Mouse (Mus musculus) midbrain, embryonic 16.5 days (tissue): ENCODE data around the gene Dmbx1. TPM values are rescaled to one million over a fixed set of nuclear protein-coding genes. Genes with fewer than 3 reads are reported as not detected.

ENCODE experiments used
- ATAC-seq: fragments of 200-750 bp; cut with Nextera tagmentation; 2 replicates; pipeline ENCODE4 v1.8.0; 2017; ENCODE audit warnings: moderate TSS enrichment
- H3K27ac ChIP-seq: fragments of 300-500 bp; sonication (generic); 2 replicates; pipeline ENCODE4 v1.5.1; 2014; ENCODE audit warnings: mild to moderate bottlenecking, low read length, mixed read lengths
- H3K27me3 ChIP-seq: fragments of 300-500 bp; sonication (generic); 2 replicates; pipeline ENCODE4 v1.6.1; 2014; ENCODE audit warnings: low read depth, low read length, mixed read lengths; ENCODE audit not compliant: control insufficient read depth, insufficient read depth
- H3K36me3 ChIP-seq: fragments of 300-500 bp; sonication (generic); 2 replicates; pipeline ENCODE4 v1.6.1; 2014; ENCODE audit warnings: mild to moderate bottlenecking, low read length, moderate library complexity, mixed read lengths; ENCODE audit not compliant: control insufficient read depth, insufficient read depth
- H3K4me1 ChIP-seq: fragments of 300-500 bp; sonication (generic); 2 replicates; pipeline ENCODE4 v1.6.1; 2014; ENCODE audit warnings: mild to moderate bottlenecking, low read length, mixed read lengths; ENCODE audit not compliant: control insufficient read depth, insufficient read depth
- H3K4me2 ChIP-seq: fragments of 300-500 bp; sonication (generic); 2 replicates; pipeline ENCODE4 v1.6.1; 2014; ENCODE audit warnings: mild to moderate bottlenecking, low read length, mixed read lengths
- H3K4me3 ChIP-seq: fragments of 300-500 bp; sonication (generic); 2 replicates; pipeline ENCODE4 v1.5.1; 2014; ENCODE audit warnings: low read depth, mild to moderate bottlenecking, low read length, moderate library complexity, mixed read lengths
- H3K9ac ChIP-seq: fragments of 300-500 bp; sonication (generic); 2 replicates; pipeline ENCODE4 v1.6.1; 2014; ENCODE audit warnings: low read depth, low read length, mixed read lengths
- H3K9me3 ChIP-seq: fragments of 300-500 bp; sonication (generic); replicated peaks from 2 replicates; pipeline ENCODE4 v1.6.1; 2014; ENCODE audit warnings: mild to moderate bottlenecking, low read length, mixed read lengths; ENCODE audit not compliant: control insufficient read depth, poor library complexity, severe bottlenecking
- WGBS: fragments of 180-500 bp; shearing (Covaris S2); extraction: QIAGEN DNeasy Blood & Tissue Kit; methylation state at CpG from one replicate; pipeline ENCODE4 v1.1.7; 2014; 5-methylcytosine and 5-hydroxymethylcytosine counted together
- polyA plus RNA-seq: library from polyadenylated mRNA; unstranded; fragments of >200 nt; fragmentation: Nextera tagmentation; extraction: Ambion mirVana; gene quantifications from 2 replicates; pipeline ENCODE4 v1.2.1, GENCODE M21; 2015

Gene Dmbx1
- polyA plus RNA-seq, 1 experiment from 2014 or later, result 12.0 TPM

DNA sequence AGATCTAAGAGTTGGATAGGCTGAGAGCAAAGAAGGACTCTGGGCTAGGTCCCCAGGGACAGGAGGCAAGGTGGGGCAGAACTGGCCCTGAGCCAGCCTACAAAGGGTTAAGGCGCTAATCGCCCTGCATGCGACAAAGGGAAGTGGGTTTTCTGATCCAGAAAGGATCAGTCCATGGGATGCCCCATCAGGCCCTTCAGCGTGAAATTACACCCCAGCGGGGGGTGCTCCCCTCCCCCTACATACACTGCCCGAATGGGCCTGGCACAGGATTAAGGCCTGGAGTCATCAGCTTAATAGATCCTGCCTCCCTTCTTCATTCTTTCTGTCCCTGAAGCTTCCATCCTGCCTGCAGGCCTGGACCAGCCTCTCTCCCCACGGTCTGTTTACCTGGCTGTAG is 34.0 kb downstream of the Dmbx1 start:
- H3K9me3 ChIP-seq, result no peaks in the 10 kb centered on the region
- H3K27me3 ChIP-seq, result peaks cover 35% of the 10 kb centered on the region
- H3K4me2 ChIP-seq, result no peak overlapping the region
- H3K36me3 ChIP-seq, result no peaks in the 10 kb centered on the region
- no peak overlapping the region for H3K27ac ChIP-seq
- 2% methylated on average over 7 of the region's 7 CpGs for WGBS
- no peaks in the 10 kb centered on the region; the same call in 1 of the 2 replicates for H3K4me1 ChIP-seq
- no peak overlapping the region for H3K9ac ChIP-seq
- no peak for ATAC-seq
- H3K4me3 ChIP-seq, result no peak overlapping the region

DNA sequence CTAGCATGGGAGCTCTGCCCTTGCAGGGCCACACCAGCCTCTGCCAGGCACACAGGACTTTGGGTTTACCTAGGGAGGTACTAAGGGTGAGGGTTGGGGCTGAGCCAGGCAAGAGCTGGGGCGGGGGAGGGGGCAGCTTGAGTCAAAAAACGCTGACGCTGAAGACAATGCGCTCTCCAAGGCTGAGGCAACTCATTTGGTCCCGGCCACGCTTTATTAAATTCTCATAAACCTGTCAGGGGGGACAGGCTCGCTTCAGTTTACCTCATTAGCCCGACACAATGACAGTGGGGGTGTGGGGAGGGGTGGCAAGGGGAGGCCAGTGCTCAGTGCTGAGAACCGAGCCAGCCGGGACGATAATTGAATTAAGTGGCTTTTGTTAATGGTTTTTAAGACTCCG is 35.4 kb downstream of the Dmbx1 start:
- ATAC-seq, result no peak
- H3K9ac ChIP-seq, result no peak overlapping the region
- H3K36me3 ChIP-seq, result no peaks in the 10 kb centered on the region
- H3K4me3 ChIP-seq, result no peak overlapping the region
- no peaks in the 10 kb centered on the region for H3K9me3 ChIP-seq
- H3K27me3 ChIP-seq, result peaks cover 45% of the 10 kb centered on the region
- no peak overlapping the region for H3K4me2 ChIP-seq
- no peak overlapping the region for H3K27ac ChIP-seq
- no peaks in the 10 kb centered on the region; the same call in 1 of the 2 replicates for H3K4me1 ChIP-seq
- 6% methylated on average over 12 of the region's 12 CpGs for WGBS

DNA sequence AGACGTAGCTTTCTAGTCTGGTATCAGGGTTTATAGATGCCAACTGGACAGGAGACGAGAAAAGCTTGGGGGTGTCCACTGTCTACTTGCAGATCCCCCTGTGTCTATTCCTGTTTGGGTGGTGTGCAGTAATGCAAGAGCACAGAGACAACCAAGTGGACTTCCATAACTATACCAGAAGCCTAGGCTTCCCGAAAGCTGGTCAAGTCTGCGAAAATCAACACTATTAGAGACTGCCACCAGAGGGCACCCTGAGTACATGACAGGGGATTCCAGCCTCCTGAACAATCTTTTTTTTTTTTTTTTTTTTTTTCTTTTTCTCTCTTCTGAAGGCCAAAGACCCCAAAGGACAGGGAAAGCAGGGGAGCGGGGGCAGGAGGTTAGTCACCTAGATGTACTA is 36.9 kb downstream of the Dmbx1 start:
- ATAC-seq, result no peak
- peaks cover 53% of the 10 kb centered on the region for H3K27me3 ChIP-seq
- WGBS, result 20% methylated on average over 5 of the region's 5 CpGs
- H3K27ac ChIP-seq, result no peak overlapping the region
- H3K9me3 ChIP-seq, result no peaks in the 10 kb centered on the region
- no peak overlapping the region for H3K4me2 ChIP-seq
- H3K9ac ChIP-seq, result no peak overlapping the region
- no peaks in the 10 kb centered on the region; the same call in 1 of the 2 replicates for H3K4me1 ChIP-seq
- H3K4me3 ChIP-seq, result no peak overlapping the region
- no peaks in the 10 kb centered on the region for H3K36me3 ChIP-seq

DNA sequence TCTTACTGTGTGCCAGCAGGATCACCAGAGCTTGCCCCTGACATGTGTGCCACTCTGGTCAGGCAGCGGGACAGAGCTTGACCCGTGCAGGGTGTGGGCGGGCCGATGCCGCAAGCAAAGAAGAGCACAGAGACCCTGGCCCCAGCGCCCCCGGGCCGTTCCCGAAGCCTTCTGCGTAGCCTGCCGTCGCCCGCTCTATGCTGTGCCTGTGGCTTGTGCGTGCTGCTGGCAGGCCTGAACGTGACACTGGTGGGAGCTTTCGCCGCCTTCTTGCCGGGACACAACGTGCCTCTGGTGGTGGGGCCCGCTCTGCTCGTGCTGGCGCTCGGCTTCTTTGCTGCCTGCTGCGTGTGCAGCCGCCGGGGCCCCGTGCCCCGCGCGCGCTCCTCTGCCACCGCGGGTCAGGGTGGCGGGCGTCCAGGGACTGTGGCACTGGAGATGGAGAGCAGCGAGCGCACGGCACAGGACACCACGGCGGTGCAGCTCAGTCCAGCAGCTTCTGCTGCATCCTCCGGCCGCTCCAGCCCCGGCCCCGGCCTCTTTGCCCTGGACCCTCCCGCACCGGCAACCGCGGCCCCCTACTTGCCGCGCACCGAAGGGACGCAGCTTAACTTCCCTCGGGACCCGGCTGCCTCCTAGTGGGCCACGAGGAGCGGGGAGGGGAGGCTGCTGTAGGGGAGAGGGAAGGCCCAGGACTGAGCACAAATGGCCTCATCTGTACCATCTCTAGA is 41.7 kb downstream of the Dmbx1 start:
- Histone ChIP-seq H3K4me2 (peak overlapping the region; percentile 88), H3K27ac (no peak overlapping the region), H3K4me1 (no peaks in the 10 kb centered on the region), H3K27me3 (peaks cover 42% of the 10 kb centered on the region), H3K36me3 (no peaks in the 10 kb centered on the region), H3K9me3 (no peaks in the 10 kb centered on the region), H3K9ac (peak overlapping the region; percentile 60), H3K4me3 (peak overlapping the region; percentile 41)
- ATAC-seq, result peak; percentile 61
- under 1% methylated on average over 56 of the region's 56 CpGs for WGBS

DNA sequence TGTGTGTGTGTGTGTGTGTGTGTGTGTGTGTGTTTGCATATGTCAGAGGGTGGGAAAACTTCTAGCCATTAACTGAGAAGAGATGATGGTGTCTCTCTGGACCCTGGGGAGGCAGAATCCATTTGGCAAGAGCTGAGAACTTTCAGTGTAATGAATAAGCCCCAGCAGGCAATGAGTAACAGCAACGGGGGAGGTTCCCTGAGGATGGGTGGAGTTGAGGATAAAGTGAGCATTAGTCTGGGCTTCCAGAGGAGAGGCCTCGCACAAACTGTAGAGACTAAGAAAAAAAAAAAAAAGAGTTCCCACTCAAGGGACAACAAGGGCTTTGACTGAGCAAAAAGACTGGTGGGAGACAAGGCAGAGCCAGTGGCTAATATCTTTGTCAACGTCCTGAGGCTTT is 45.4 kb downstream of the Dmbx1 start:
- Histone ChIP-seq H3K4me3 (no peak overlapping the region), H3K4me2 (no peak overlapping the region), H3K9ac (no peak overlapping the region), H3K36me3 (no peaks in the 10 kb centered on the region), H3K27ac (no peak overlapping the region), H3K9me3 (no peaks in the 10 kb centered on the region), H3K27me3 (peaks cover 45% of the 10 kb centered on the region), H3K4me1 (peaks cover 6% of the 10 kb centered on the region; the same call in 1 of the 2 replicates)
- ATAC-seq, result no peak
- 8% methylated on average over 3 of the region's 3 CpGs for WGBS

DNA sequence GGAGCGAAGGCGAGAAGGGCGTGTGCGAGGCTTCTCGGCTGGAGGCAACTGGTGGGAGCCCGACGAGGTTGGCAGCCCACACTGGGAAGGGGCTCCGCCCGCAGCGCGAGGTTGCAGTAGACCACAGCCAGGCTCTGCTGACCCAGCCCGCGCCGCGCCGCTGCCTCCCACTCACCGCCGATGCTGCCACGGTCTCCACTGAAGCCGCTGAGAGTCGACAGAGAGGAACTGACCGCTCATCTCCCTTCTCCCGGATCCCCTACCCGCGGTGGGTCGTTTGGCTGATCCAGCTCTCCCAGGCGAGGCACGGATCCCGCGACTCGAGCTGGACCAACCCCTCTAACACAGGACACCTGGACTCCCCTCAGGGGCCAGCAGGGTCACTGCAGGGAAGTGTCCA is 49.2 kb downstream of the Dmbx1 start, which contains the start of gene 6430628N08Rik:
TSS of gene 6430628N08Rik (plus strand) at position 113 of the 400 bp plus-strand sequence.
- peaks cover 24% of the 10 kb centered on the region for H3K27me3 ChIP-seq
- peak; percentile 20; the same call in 1 of the 2 replicates for ATAC-seq
- H3K36me3 ChIP-seq, result no peaks in the 10 kb centered on the region
- H3K4me1 ChIP-seq, result peaks cover 9% of the 10 kb centered on the region
- peak within 1 kb of the TSS; percentile 65 for H3K4me2 ChIP-seq
- H3K27ac ChIP-seq, result no peak within 1 kb of the TSS
- no peaks in the 10 kb centered on the region for H3K9me3 ChIP-seq
- 1% methylated on average over 31 of the region's 31 CpGs for WGBS
- H3K9ac ChIP-seq, result peak within 1 kb of the TSS; percentile 54
- peak within 1 kb of the TSS; percentile 35 for H3K4me3 ChIP-seq

DNA sequence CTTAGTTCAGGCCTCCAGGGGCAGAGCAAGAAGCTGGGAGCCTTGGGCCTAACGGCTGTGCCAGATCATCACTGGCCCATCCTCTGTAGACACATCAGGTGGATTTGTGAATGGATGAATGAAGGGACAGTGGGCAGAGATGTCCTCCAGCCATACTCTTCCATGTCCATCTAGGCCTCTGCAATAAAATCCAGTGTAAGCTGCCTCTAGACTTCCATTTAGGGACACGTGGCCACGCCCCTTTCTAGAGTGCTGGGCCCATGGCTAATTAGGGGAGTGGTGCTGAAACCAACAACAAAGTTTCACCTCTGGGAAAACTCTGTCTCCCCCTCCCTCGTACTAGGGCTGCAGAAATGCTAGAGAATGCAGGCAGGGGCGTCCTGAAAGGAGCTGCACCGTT is 49.7 kb downstream of the Dmbx1 start:
- H3K27me3 ChIP-seq, result peaks cover 24% of the 10 kb centered on the region
- no peak for ATAC-seq

DNA sequence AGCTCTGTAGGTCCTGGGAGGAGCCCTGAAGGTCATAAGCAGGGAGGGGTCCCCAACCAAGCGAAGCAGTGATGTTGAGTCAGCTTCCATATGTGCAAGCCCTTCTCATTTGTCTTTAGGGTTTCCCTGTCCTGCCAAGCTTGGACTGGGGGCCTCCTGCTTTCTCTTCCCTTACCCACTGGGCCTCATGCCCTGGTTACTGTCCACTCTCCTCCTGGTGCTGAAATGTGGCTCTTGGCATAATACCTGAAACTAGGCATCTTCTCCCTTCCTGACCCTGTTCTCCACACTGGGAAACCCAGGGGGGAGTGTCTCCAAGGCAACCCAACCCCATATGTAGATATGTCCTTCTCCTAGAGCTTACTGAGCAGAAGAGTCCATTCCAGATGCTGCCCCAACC is 52.9 kb downstream of the Dmbx1 start:
- no peak for ATAC-seq
- H3K4me3 ChIP-seq, result no peak overlapping the region
- 55% methylated on average over 1 of the region's 1 CpGs for WGBS
- H3K4me2 ChIP-seq, result no peak overlapping the region
- H3K36me3 ChIP-seq, result no peaks in the 10 kb centered on the region
- H3K27ac ChIP-seq, result no peak overlapping the region
- H3K9ac ChIP-seq, result no peak overlapping the region
- no peaks in the 10 kb centered on the region for H3K9me3 ChIP-seq
- peaks cover 19% of the 10 kb centered on the region for H3K27me3 ChIP-seq
- H3K4me1 ChIP-seq, result peaks cover 13% of the 10 kb centered on the region

More for the DNA sequence above, 49.7 kb downstream of the Dmbx1 start:
- H3K9me3 ChIP-seq, result no peaks in the 10 kb centered on the region
- H3K9ac ChIP-seq, result peak overlapping the region; percentile 54; the same call in 1 of the 2 replicates
- peak overlapping the region; percentile 65 for H3K4me2 ChIP-seq
- WGBS, result 10% methylated on average over 6 of the region's 6 CpGs
- peak overlapping the region; percentile 35 for H3K4me3 ChIP-seq
- H3K27ac ChIP-seq, result no peak overlapping the region
- no peaks in the 10 kb centered on the region for H3K36me3 ChIP-seq
- H3K4me1 ChIP-seq, result peaks cover 10% of the 10 kb centered on the region

DNA sequence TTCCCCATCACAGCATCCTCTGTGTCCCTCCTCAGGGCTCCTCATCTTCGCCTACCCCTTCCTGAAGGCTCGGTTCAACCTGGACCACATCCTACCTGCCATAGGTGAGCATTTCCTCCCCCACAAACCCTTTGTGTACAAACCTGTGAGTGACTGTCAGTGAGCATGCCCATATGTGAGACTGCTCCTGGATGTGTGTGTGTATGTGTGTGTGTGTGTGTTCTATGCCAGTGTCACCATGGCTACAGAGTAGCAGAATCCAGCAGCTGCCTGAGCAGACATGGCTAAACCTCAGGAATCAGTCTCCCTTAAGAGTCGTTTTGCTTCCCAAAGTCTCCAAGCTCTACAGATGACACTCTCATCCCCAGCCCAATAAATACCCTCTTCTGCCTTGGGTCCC is 53.9 kb downstream of the Dmbx1 start:
- peak; percentile 81 for ATAC-seq
- 69% methylated on average over 3 of the region's 3 CpGs for WGBS
- H3K27ac ChIP-seq, result peak overlapping the region; percentile 40

More for the DNA sequence above, 53.9 kb downstream of the Dmbx1 start:
- Histone ChIP-seq H3K27me3 (peaks cover 14% of the 10 kb centered on the region), H3K4me3 (no peak overlapping the region), H3K4me1 (peaks cover 24% of the 10 kb centered on the region), H3K9ac (no peak overlapping the region), H3K36me3 (no peaks in the 10 kb centered on the region), H3K4me2 (no peak overlapping the region; the same call in 1 of the 2 replicates), H3K9me3 (no peaks in the 10 kb centered on the region)
